Mouse (Mus musculus): ENCODE measurements at regions not wholly inside any gene's neighbourhood (a gene's known extent, or its start where the extent isn't known, plus 50 kb on each side); places are given as distances from the start of the nearest gene placed in this dataset.

DNA sequence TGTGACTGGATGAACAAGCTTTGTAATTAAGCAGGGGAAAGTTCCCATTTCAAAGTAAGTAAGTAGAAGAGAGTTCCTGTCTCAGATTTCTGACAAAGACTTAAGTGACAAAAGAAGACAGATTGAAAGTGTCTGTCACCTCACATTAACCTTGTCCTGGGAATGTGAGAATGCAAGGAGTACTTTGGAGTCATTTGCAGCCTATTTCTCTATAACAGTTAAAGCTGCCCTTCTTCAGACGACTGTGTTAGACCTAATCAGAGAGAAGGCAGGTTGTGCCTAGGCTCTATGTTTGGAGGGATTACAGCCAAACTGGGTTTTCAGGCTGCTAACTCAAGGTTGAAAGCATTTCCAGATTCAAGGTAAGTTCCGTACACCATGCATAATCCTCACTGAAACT, 446.5 kb downstream of the Pdgfc start:
- H3K4me2 ChIP-seq = no peak overlapping the region
- no peaks in the 10 kb centered on the region for H3K27me3 ChIP-seq (replicated peaks)
- no peaks in the 10 kb centered on the region for H3K9me3 ChIP-seq
- no peaks in the 10 kb centered on the region for H3K36me3 ChIP-seq
- H3K27ac ChIP-seq = no peak overlapping the region
- ATAC-seq (ENCODE audit: insufficient read depth, low FRiP score, low read depth) = no peak
- H3K9ac ChIP-seq = no peak overlapping the region
- 78% methylated on average over 2 of the region's 2 CpGs for WGBS
- no peaks in the 10 kb centered on the region for H3K4me1 ChIP-seq
- no peak overlapping the region for H3K4me3 ChIP-seq (replicated peaks)

- no peaks in the 10 kb centered on the region for H3K4me1 ChIP-seq
- no peak for ATAC-seq (ENCODE audit: insufficient read depth, low FRiP score, low read depth)
- no peaks in the 10 kb centered on the region for H3K9me3 ChIP-seq
- no peak overlapping the region for H3K27ac ChIP-seq
- no peaks in the 10 kb centered on the region for H3K27me3 ChIP-seq (replicated peaks)
- 50% methylated on average over 2 of the region's 2 CpGs for WGBS
- no peaks in the 10 kb centered on the region for H3K36me3 ChIP-seq
- H3K4me2 ChIP-seq = no peak overlapping the region
- no peak overlapping the region for H3K9ac ChIP-seq
- no peak overlapping the region for H3K4me3 ChIP-seq (replicated peaks)
These were observed 447.1 kb downstream of the Pdgfc start for GRCm38 (mm10) chr3:81483363-81483762.

DNA sequence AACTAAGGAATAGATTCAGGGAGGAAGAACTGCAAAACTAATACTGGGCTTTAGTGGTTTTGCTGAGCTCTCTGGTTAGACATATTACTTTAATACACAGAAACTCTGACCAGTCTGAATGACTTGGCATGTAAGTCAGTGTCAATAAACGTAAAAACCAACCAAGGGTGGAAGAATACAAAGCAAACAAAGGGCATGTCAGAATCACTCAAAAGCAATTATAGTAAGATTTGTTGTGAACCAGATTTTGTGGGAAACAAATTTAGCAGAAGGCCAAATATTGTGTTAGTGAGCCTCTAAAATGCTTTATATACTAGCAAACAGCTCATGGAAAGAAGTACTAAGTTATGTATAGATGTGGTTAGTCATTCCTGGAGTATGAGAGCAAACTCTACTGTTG, 427.1 kb upstream of the Ctso start:
- no peak overlapping the region for H3K27ac ChIP-seq
- 85% methylated on average over 1 of the region's 1 CpGs for WGBS

GRCm38 (mm10) chr3:81508611-81509010, 423.8 kb upstream of the Ctso start:
- Histone ChIP-seq H3K4me3 (replicated peaks) (no peak overlapping the region), H3K27me3 (replicated peaks) (no peaks in the 10 kb centered on the region), H3K9me3 (no peaks in the 10 kb centered on the region), H3K27ac (no peak overlapping the region), H3K4me1 (no peaks in the 10 kb centered on the region), H3K9ac (no peak overlapping the region), H3K4me2 (no peak overlapping the region), H3K36me3 (no peaks in the 10 kb centered on the region)
- 23% methylated on average over 2 of the region's 2 CpGs for WGBS
- ATAC-seq (ENCODE audit: insufficient read depth, low FRiP score, low read depth) = no peak

More for the DNA sequence above, 427.1 kb upstream of the Ctso start:
- Histone ChIP-seq H3K36me3 (no peaks in the 10 kb centered on the region), H3K4me2 (no peak overlapping the region), H3K27me3 (replicated peaks) (no peaks in the 10 kb centered on the region), H3K9me3 (no peaks in the 10 kb centered on the region), H3K4me3 (replicated peaks) (no peak overlapping the region), H3K4me1 (no peaks in the 10 kb centered on the region), H3K9ac (no peak overlapping the region)
- no peak for ATAC-seq (ENCODE audit: insufficient read depth, low FRiP score, low read depth)

DNA sequence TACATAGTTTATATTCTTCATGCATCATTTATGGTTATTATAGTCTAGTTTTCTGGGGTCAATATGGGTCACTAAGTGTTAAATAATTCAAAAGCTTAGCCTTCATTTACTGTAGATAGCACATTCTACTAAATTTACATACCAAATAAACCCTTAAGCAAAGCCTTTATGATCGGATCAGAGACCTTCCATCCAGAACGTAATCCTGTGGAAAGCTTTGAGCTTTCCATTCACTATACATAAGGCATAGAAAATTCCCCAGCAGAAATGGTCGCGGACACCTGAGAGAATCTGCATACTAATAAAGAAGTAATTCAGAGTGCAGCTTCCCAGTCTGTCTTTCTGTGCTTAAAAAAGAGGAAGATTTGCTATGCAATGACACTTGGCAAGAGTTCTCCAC, 410.6 kb upstream of the Ctso start:
- H3K4me2 ChIP-seq = no peak overlapping the region
- no peaks in the 10 kb centered on the region for H3K9me3 ChIP-seq
- H3K4me1 ChIP-seq = no peaks in the 10 kb centered on the region
- H3K4me3 ChIP-seq (replicated peaks) = no peak overlapping the region
- WGBS = 73% methylated on average over 4 of the region's 4 CpGs
- H3K27me3 ChIP-seq (replicated peaks) = no peaks in the 10 kb centered on the region
- no peak for ATAC-seq (ENCODE audit: insufficient read depth, low FRiP score, low read depth)
- H3K27ac ChIP-seq = no peak overlapping the region
- no peaks in the 10 kb centered on the region for H3K36me3 ChIP-seq
- H3K9ac ChIP-seq = no peak overlapping the region

- H3K36me3 ChIP-seq = no peaks in the 10 kb centered on the region
- no peak overlapping the region for H3K4me2 ChIP-seq
- H3K9ac ChIP-seq = no peak overlapping the region
- no peak for ATAC-seq (ENCODE audit: insufficient read depth, low FRiP score, low read depth)
- no peaks in the 10 kb centered on the region for H3K9me3 ChIP-seq
- WGBS = 85% methylated on average over 1 of the region's 1 CpGs
- H3K27ac ChIP-seq = no peak overlapping the region
- no peaks in the 10 kb centered on the region for H3K4me1 ChIP-seq
- H3K4me3 ChIP-seq (replicated peaks) = no peak overlapping the region
- H3K27me3 ChIP-seq (replicated peaks) = no peaks in the 10 kb centered on the region
These were observed 401.5 kb upstream of the Ctso start for GRCm38 (mm10) chr3:81530872-81531271.

DNA sequence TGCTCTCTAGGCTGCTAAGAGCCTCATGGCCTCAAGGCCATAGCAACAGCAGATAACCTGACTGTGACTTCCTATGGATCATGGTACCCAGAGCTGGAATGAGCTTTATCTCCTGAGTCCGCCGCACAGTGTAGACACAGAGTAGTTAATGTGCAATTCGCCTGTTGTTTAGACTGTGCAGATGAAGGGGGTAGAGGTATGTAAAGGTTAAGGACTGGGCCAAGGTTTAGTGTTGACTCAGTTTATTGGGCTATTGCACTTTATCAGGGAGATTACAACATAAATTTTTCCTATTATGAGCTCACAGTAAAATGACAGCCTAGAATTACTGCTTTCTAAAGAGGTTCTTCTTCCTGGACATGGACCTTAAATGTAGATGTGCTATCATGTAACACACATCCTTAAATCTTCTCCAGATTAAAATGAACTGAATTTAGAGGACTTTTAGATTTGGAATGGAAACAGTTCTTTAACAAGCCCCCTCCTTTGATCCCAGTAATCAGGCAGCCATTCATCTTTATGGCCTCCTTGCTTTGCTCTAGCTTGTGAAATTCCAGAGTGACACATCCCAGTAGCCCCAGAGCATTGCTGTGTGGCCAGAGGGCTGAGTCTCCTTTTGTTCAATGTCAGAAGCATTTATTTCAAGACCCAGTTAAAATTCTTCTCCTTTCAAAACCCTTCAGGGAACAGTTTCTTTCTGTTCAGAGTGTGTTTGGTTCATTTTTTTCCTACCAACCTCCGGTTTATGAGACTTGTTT, 396.8 kb upstream of the Ctso start:
- no peak overlapping the region for H3K9ac ChIP-seq
- H3K4me1 ChIP-seq = no peaks in the 10 kb centered on the region
- H3K4me3 ChIP-seq (replicated peaks) = no peak overlapping the region
- H3K9me3 ChIP-seq = no peaks in the 10 kb centered on the region
- ATAC-seq (ENCODE audit: insufficient read depth, low FRiP score, low read depth) = peak; percentile 82
- H3K36me3 ChIP-seq = no peaks in the 10 kb centered on the region
- no peak overlapping the region for H3K4me2 ChIP-seq
- H3K27me3 ChIP-seq (replicated peaks) = no peaks in the 10 kb centered on the region
- no peak overlapping the region for H3K27ac ChIP-seq
- 45% methylated on average over 4 of the region's 4 CpGs for WGBS

GRCm38 (mm10) chr3:81554773-81555172, 377.6 kb upstream of the Ctso start:
- H3K27ac ChIP-seq = no peak overlapping the region
- no peak overlapping the region for H3K4me2 ChIP-seq
- no peak overlapping the region for H3K9ac ChIP-seq
- no peaks in the 10 kb centered on the region for H3K36me3 ChIP-seq
- no peaks in the 10 kb centered on the region for H3K9me3 ChIP-seq
- 54% methylated on average over 7 of the region's 7 CpGs for WGBS
- no peak overlapping the region for H3K4me3 ChIP-seq (replicated peaks)
- no peaks in the 10 kb centered on the region for H3K27me3 ChIP-seq (replicated peaks)
- H3K4me1 ChIP-seq = no peaks in the 10 kb centered on the region
- no peak for ATAC-seq (ENCODE audit: insufficient read depth, low FRiP score, low read depth)

DNA sequence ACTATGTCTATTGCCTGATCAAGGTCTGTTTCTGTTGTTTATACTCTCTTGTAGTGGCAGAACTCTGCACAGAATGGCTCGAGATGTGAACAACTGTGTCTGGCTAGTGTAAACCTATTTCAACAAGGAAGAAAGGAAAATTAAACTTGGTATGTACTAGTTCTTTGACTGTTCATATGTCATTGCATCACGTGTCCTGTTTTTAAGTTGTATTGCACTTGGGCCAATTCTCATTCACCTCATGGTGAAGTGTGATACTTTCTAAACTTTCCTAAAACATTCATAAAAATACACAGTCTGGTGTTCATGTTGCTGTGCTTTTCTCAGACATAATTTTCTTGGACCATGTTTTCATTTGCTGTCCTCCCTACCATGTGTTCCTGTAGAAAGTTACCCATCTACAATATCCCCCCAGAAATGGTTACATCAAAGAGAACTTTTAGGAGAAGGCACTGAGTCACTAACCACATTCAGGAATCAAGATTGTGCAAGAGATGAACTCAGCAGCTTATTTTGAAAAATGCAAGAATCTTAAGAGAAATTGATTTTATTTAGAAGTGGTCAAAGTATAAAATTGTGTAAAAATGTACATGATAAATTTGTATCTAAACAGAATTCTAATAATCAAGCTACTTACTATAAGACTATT, 369.7 kb upstream of the Ctso start:
- Histone ChIP-seq H3K9ac (no peak overlapping the region), H3K9me3 (no peaks in the 10 kb centered on the region), H3K27ac (no peak overlapping the region), H3K4me3 (replicated peaks) (no peak overlapping the region), H3K36me3 (no peaks in the 10 kb centered on the region), H3K27me3 (replicated peaks) (no peaks in the 10 kb centered on the region), H3K4me1 (no peaks in the 10 kb centered on the region), H3K4me2 (no peak overlapping the region)
- 65% methylated on average over 2 of the region's 2 CpGs for WGBS
- ATAC-seq (ENCODE audit: insufficient read depth, low FRiP score, low read depth) = no peak

DNA sequence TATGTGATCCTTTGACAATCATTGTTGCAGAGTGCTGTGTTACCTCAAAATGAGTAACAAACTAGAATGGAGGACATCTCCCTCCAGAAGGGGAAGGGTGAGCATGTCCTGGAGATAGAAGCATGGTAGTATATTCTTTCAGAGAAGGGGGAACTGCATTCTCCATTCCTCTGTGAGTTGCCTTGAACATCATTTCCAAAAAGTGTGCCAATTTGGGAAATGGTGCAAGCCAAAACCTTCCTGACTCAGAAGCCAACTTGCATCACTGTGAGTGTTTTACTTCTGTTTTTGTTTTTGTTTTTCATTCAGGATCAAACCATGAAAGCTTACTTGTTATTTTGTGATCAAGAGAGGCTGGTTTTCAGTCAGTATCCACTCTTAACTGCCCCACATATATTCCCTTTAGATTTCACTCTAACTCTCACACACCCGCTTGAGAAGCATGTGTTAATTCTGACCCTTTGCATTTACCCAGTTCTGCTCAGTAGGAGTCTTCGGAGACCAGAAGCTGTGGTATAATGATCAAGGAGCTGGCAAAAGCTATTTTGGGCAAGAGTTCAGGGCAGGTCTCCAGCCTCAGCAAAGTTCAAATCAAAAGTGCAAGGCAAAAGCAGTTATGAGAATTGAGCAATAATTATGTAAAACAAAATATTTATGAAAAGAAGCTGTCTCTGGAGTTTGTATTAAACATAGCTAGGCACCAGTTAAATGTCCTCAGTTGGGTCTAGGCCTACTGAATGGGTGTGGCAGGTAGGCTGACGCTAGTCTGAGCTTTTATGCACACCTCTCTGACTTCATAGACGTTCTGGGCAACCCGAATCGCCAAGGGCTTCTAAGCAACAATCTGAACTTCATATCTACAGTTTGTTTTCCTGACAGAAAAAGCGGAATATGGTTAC, 368.3 kb upstream of the Ctso start:
- ATAC-seq (ENCODE audit: insufficient read depth, low FRiP score, low read depth) = peak; percentile 92
- Histone ChIP-seq H3K4me2 (no peak overlapping the region), H3K36me3 (no peaks in the 10 kb centered on the region), H3K4me3 (replicated peaks) (no peak overlapping the region), H3K9me3 (no peaks in the 10 kb centered on the region), H3K9ac (no peak overlapping the region), H3K4me1 (no peaks in the 10 kb centered on the region), H3K27me3 (replicated peaks) (no peaks in the 10 kb centered on the region), H3K27ac (no peak overlapping the region)
- WGBS = 66% methylated on average over 7 of the region's 7 CpGs

DNA sequence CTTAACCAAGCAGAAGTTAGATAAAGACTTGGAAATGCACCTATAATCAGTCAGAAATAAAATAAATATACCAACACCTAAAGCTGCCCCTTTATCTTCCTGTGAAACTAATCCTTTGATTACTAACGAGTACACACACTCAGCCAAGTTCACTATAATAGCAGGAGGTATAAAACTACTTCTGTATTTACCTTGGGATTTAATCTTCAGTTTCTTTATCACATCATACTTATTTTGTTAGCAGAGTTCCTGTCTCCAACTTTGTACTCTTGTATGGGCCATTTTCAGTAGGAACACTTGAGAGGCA, 367.7 kb upstream of the Ctso start:
- Histone ChIP-seq H3K4me3 (replicated peaks) (no peak overlapping the region), H3K9ac (no peak overlapping the region), H3K27me3 (replicated peaks) (no peaks in the 10 kb centered on the region), H3K9me3 (no peaks in the 10 kb centered on the region), H3K4me1 (no peaks in the 10 kb centered on the region), H3K36me3 (no peaks in the 10 kb centered on the region), H3K4me2 (no peak overlapping the region), H3K27ac (no peak overlapping the region)
- WGBS = 67% methylated on average over 1 of the region's 1 CpGs
- peak; percentile 92 for ATAC-seq (ENCODE audit: insufficient read depth, low FRiP score, low read depth)

GRCm38 (mm10) chr3:81583387-81584027, 348.9 kb upstream of the Ctso start:
- Histone ChIP-seq H3K27me3 (replicated peaks) (no peaks in the 10 kb centered on the region), H3K4me2 (no peak overlapping the region), H3K4me3 (replicated peaks) (no peak overlapping the region), H3K4me1 (no peaks in the 10 kb centered on the region), H3K36me3 (no peaks in the 10 kb centered on the region), H3K9ac (no peak overlapping the region), H3K27ac (no peak overlapping the region), H3K9me3 (no peaks in the 10 kb centered on the region)
- WGBS = 55% methylated on average over 7 of the region's 7 CpGs
- ATAC-seq (ENCODE audit: insufficient read depth, low FRiP score, low read depth) = no peak
